Mouse (Mus musculus) embryo, embryonic 10.5 days (tissue): ENCODE results near the gene Mustn1.

Experiments used
- DNase-seq: peaks from one replicate; pipeline ENCODE4 v3.0.0-alpha.2; 2015; ENCODE audit warnings: low spot score

Mustn1 gene

GRCm38 (mm10) chr14:30880251-30880650, 1.3 kb downstream of the Mustn1 start:
- DNase-seq: no peak

- DNase-seq: peak; percentile 62
Observed at GRCm38 (mm10) chr14:30880811-30881717, 2.1 kb downstream of the Mustn1 start.

- no peak for DNase-seq
Observed at GRCm38 (mm10) chr14:30881718-30882108, 2.7 kb downstream of the Mustn1 start.

- DNase-seq: no peak
Observed at GRCm38 (mm10) chr14:30885298-30885697, 6.3 kb downstream of the Mustn1 start.

GRCm38 (mm10) chr14:30886204-30886603, 7.2 kb downstream of the Mustn1 start, which contains the start of gene Itih4:
Gene Itih4 (plus strand): TSS chr14:30886476.
- no peak for DNase-seq

- DNase-seq: peak; percentile 13
Observed at GRCm38 (mm10) chr14:30888271-30888732, 9.3 kb downstream of the Mustn1 start.

- no peak for DNase-seq
Observed at GRCm38 (mm10) chr14:30899972-30900371, 21.0 kb downstream of the Mustn1 start.

GRCm38 (mm10) chr14:30902628-30903027, 23.6 kb downstream of the Mustn1 start:
- DNase-seq: no peak

- no peak for DNase-seq
Observed at GRCm38 (mm10) chr14:30903036-30903435, 24.0 kb downstream of the Mustn1 start.

GRCm38 (mm10) chr14:30904307-30904706, 25.3 kb downstream of the Mustn1 start:
- no peak for DNase-seq

- no peak for DNase-seq
Observed at GRCm38 (mm10) chr14:30906001-30906400, 27.0 kb downstream of the Mustn1 start.

- no peak for DNase-seq
Observed at GRCm38 (mm10) chr14:30907814-30908265, 28.8 kb downstream of the Mustn1 start.

GRCm38 (mm10) chr14:30911141-30911540, 32.1 kb downstream of the Mustn1 start:
- DNase-seq: no peak

- DNase-seq: no peak
Observed at GRCm38 (mm10) chr14:30912641-30913040, 33.6 kb downstream of the Mustn1 start.

- no peak for DNase-seq
Observed at GRCm38 (mm10) chr14:30913404-30913803, 34.4 kb downstream of the Mustn1 start.

- DNase-seq: no peak
Observed at GRCm38 (mm10) chr14:30916516-30916915, 37.5 kb downstream of the Mustn1 start.

GRCm38 (mm10) chr14:30922053-30922670, 43.2 kb downstream of the Mustn1 start:
- DNase-seq: peak; percentile 4

GRCm38 (mm10) chr14:30923375-30924105, 44.5 kb downstream of the Mustn1 start, which contains the start of gene Itih3:
Gene Itih3 (minus strand): TSS chr14:30923760.
- DNase-seq: no peak

- no peak for DNase-seq
Observed at GRCm38 (mm10) chr14:30925492-30925891, 46.5 kb downstream of the Mustn1 start.

GRCm38 (mm10) chr14:30930386-30930785, 51.4 kb downstream of the Mustn1 start:
- DNase-seq: no peak
